In genomic region chr6:85189911-85190591, GRCm38 (mm10) we compare ENCODE assay signal across 8 mouse cellular contexts. TPM values are rescaled to one million over a fixed set of nuclear protein-coding genes. Genes with fewer than 3 reads are reported as not detected.
DNase-seq lines count a peak whose midpoint lies in the region; ATAC-seq and TF ChIP-seq lines count a peak whose summit lies in the region.

No protein-coding gene starts in this region.

- peaks cover 86% of the 10 kb centered on the region for H3K27me3 ChIP-seq in lung, postnatal 0 days (replicated peaks; ENCODE audit: insufficient read depth, low read length)
- H3K27me3 ChIP-seq in embryonic facial prominence, embryonic 13.5 days, result peaks cover 100% of the 10 kb centered on the region
- H3K27me3 ChIP-seq in limb, embryonic 15.5 days, result peaks cover 98% of the 10 kb centered on the region

- no peak overlapping the region for H3K27ac ChIP-seq in lung, postnatal 0 days (ENCODE audit: low read length)
- H3K27ac ChIP-seq in embryonic facial prominence, embryonic 13.5 days, result no peak overlapping the region
- no peak overlapping the region for H3K27ac ChIP-seq in limb, embryonic 15.5 days

- no peak for TF ChIP-seq CTCF in lung, postnatal 0 days (IDR thresholded peaks at IDR 0.05)
- TF ChIP-seq CTCF in lung, adult 2 months (IDR thresholded peaks at IDR 0.05; ENCODE audit: insufficient read depth, low read length), result no peak

- TF ChIP-seq EP300 in lung, postnatal 0 days (IDR thresholded peaks at IDR 0.05), result no peak

- no peaks in the 10 kb centered on the region for H3K36me3 ChIP-seq in lung, postnatal 0 days (ENCODE audit: insufficient read depth, low read length)
- no peaks in the 10 kb centered on the region for H3K36me3 ChIP-seq in embryonic facial prominence, embryonic 13.5 days
- no peaks in the 10 kb centered on the region for H3K36me3 ChIP-seq in limb, embryonic 15.5 days

- no peak for TF ChIP-seq POLR2A in lung, adult 2 months (IDR thresholded peaks at IDR 0.05; ENCODE audit: borderline replicate concordance, extremely low read depth, low read depth, low read length)

- no peaks in the 10 kb centered on the region for H3K4me1 ChIP-seq in lung, postnatal 0 days (ENCODE audit: insufficient read depth, low read depth, low read length)
- H3K4me1 ChIP-seq in lung, adult 2 months (ENCODE audit: control insufficient read depth, insufficient read depth, low read length), result peaks cover 3% of the 10 kb centered on the region; the same call in 1 of the 2 replicates
- H3K4me1 ChIP-seq in embryonic facial prominence, embryonic 13.5 days, result peaks cover 44% of the 10 kb centered on the region
- peaks cover 55% of the 10 kb centered on the region for H3K4me1 ChIP-seq in limb, embryonic 15.5 days

- DNase-seq in lung, postnatal 0 days (ENCODE audit: low spot score), result peak; percentile 10
- no peak for DNase-seq in lung, adult 2 months
- peak; percentile 34 for DNase-seq in heart, postnatal 4 days
- peak; percentile 60 to 65 for DNase-seq in right cerebral cortex, postnatal 10 days (ENCODE audit: low spot score in 2 of 2)
- no peak for DNase-seq in gastrocnemius, postnatal 14 days
- DNase-seq in cerebellum, adult 8-10 months, result no peak

- intact Hi-C loops in gastrocnemius, postnatal 14 days (cut with DNase I; ENCODE audit: low total_unique reads), result no loop called here

- WGBS in lung, postnatal 0 days, result under 1% methylated on average over 52 of the region's 52 CpGs
- WGBS in lung, adult 2 months, result 2% methylated on average over 52 of the region's 52 CpGs
- under 1% methylated on average over 52 of the region's 52 CpGs for WGBS in embryonic facial prominence, embryonic 13.5 days
- 1% methylated on average over 52 of the region's 52 CpGs for WGBS in limb, embryonic 15.5 days

- peak overlapping the region; percentile 36 for H3K4me3 ChIP-seq in lung, postnatal 0 days (ENCODE audit: low read depth, low read length)
- H3K4me3 ChIP-seq in lung, adult 2 months (replicated peaks; ENCODE audit: extremely low read depth, low read depth, low read length), result no peak overlapping the region
- H3K4me3 ChIP-seq in embryonic facial prominence, embryonic 13.5 days, result peak overlapping the region; percentile 40
- H3K4me3 ChIP-seq in limb, embryonic 15.5 days, result peak overlapping the region; percentile 39

- ATAC-seq in lung, postnatal 0 days, result no peak
- no peak for ATAC-seq in embryonic facial prominence, embryonic 13.5 days (ENCODE audit: insufficient number of reproducible peaks, insufficient read depth, low FRiP score, low TSS enrichment, low read depth)
- ATAC-seq in limb, embryonic 15.5 days (ENCODE audit: insufficient number of reproducible peaks, low FRiP score, low TSS enrichment, low read depth), result no peak

- peak overlapping the region; percentile 60 for H3K4me2 ChIP-seq in lung, postnatal 0 days (replicated peaks; ENCODE audit: low read depth, low read length)
- peak overlapping the region; percentile 67 for H3K4me2 ChIP-seq in embryonic facial prominence, embryonic 13.5 days
- H3K4me2 ChIP-seq in limb, embryonic 15.5 days, result peak overlapping the region; percentile 69

- H3K9ac ChIP-seq in lung, postnatal 0 days (replicated peaks; ENCODE audit: low read depth), result no peak overlapping the region
- H3K9ac ChIP-seq in embryonic facial prominence, embryonic 13.5 days, result peak overlapping the region; percentile 58
- H3K9ac ChIP-seq in limb, embryonic 15.5 days, result no peak overlapping the region

- no peaks in the 10 kb centered on the region for H3K9me3 ChIP-seq in lung, postnatal 0 days (ENCODE audit: low read length)
- no peaks in the 10 kb centered on the region for H3K9me3 ChIP-seq in embryonic facial prominence, embryonic 13.5 days
- H3K9me3 ChIP-seq in limb, embryonic 15.5 days, result no peaks in the 10 kb centered on the region

RNA-seq across cellular contexts. Expression of gene Emx1, which starts 2.8 kb away (rescaled TPM):
- not detected in 2 replicates for polyA plus RNA-seq in lung, postnatal 0 days (2015; fragmentation: Nextera tagmentation; extraction: Ambion mirVana)
- not detected in 2 replicates for polyA plus RNA-seq in lung, adult 2 months (2012; rRNA removed)
- polyA plus RNA-seq in embryonic facial prominence, embryonic 13.5 days (2015; fragmentation: Nextera tagmentation; extraction: Ambion mirVana), result 0.35 and 0.47 TPM in 2 replicates
- not detected for total RNA-seq in heart, postnatal 4 days (2021)
- 0.20 TPM in 1 of 2 replicates, not detected in the other for polyA plus RNA-seq in limb, embryonic 15.5 days (2015; fragmentation: Nextera tagmentation; extraction: Ambion mirVana)
- total RNA-seq in gastrocnemius, postnatal 14 days (2021), result not detected

RNA-seq across cellular contexts. Expression of gene Spr, which starts 52.5 kb away (rescaled TPM):
- polyA plus RNA-seq in lung, postnatal 0 days (2015; fragmentation: Nextera tagmentation; extraction: Ambion mirVana), result 45.3 and 54.3 TPM in 2 replicates
- polyA plus RNA-seq in lung, adult 2 months (2012; rRNA removed), result 33.2 and 33.6 TPM in 2 replicates
- 42.0 and 50.4 TPM in 2 replicates for polyA plus RNA-seq in embryonic facial prominence, embryonic 13.5 days (2015; fragmentation: Nextera tagmentation; extraction: Ambion mirVana)
- 10 to 100 TPM; 54.4 to 56.7 TPM for total RNA-seq in heart, postnatal 4 days (2021)
- polyA plus RNA-seq in limb, embryonic 15.5 days (2015; fragmentation: Nextera tagmentation; extraction: Ambion mirVana), result 38.4 and 47.1 TPM in 2 replicates
- total RNA-seq in gastrocnemius, postnatal 14 days (2021), result 10 to 100 TPM; 28.0 to 28.1 TPM

Comparison
In these comparisons a context has a peak if more than half of its experiments do, and no peak if none do; other contexts are left out.
1. DNase-seq: peak in lung, postnatal 0 days (single experiment), heart, postnatal 4 days (single experiment) and right cerebral cortex, postnatal 10 days (2 of 2); none in lung, adult 2 months (single experiment), gastrocnemius, postnatal 14 days (single experiment) and cerebellum, adult 8-10 months (single experiment).
2. Peak in every context shown above with its lines, with median percentiles within 50 percentile points of each other: H3K4me2 ChIP-seq.